Mouse (Mus musculus) cerebellum, adult (tissue): ENCODE data around the gene Mon2.
A peak's percentile ranks its signal among the peaks of the same experiment; 100 is the strongest.

Source experiments
- ATAC-seq: cut with Nextera tagmentation; 2 replicates; pipeline ENCODE4 v1.9.2; 2017; ENCODE audit warnings: mild to moderate bottlenecking, moderate library complexity, mixed read lengths; ENCODE audit not compliant: insufficient number of reproducible peaks, low FRiP score, low TSS enrichment

Mon2 gene

GRCm38 (mm10) chr10:123076245-123077023, at the start of gene Mon2:
Gene Mon2 (minus strand): TSS chr10:123076505.
- peak; percentile 92 for ATAC-seq

- ATAC-seq: no peak
Measured at GRCm38 (mm10) chr10:123120666-123121392, 44.5 kb upstream of the Mon2 start.

- ATAC-seq: no peak
Measured at GRCm38 (mm10) chr10:123116861-123117260, 40.6 kb upstream of the Mon2 start.

GRCm38 (mm10) chr10:123113466-123113865, 37.2 kb upstream of the Mon2 start:
- no peak for ATAC-seq

GRCm38 (mm10) chr10:123112787-123113168, 36.5 kb upstream of the Mon2 start:
- no peak for ATAC-seq

- no peak for ATAC-seq
Measured at GRCm38 (mm10) chr10:123112056-123112786, 35.9 kb upstream of the Mon2 start.

- no peak for ATAC-seq
Measured at GRCm38 (mm10) chr10:123110548-123110947, 34.2 kb upstream of the Mon2 start.

GRCm38 (mm10) chr10:123108527-123108926, 32.2 kb upstream of the Mon2 start:
- ATAC-seq: no peak

GRCm38 (mm10) chr10:123108121-123108520, 31.8 kb upstream of the Mon2 start:
- no peak for ATAC-seq

GRCm38 (mm10) chr10:123101303-123101702, 25.0 kb upstream of the Mon2 start:
- ATAC-seq: no peak

GRCm38 (mm10) chr10:123100584-123100983, 24.3 kb upstream of the Mon2 start:
- ATAC-seq: no peak

GRCm38 (mm10) chr10:123094504-123094903, 18.2 kb upstream of the Mon2 start:
- ATAC-seq: no peak

GRCm38 (mm10) chr10:123092577-123092976, 16.3 kb upstream of the Mon2 start:
- no peak for ATAC-seq

- ATAC-seq: peak; percentile 70
Measured at GRCm38 (mm10) chr10:123091737-123092136, 15.4 kb upstream of the Mon2 start.

GRCm38 (mm10) chr10:123089425-123089930, 13.2 kb upstream of the Mon2 start:
- no peak for ATAC-seq

GRCm38 (mm10) chr10:123086847-123087246, 10.5 kb upstream of the Mon2 start:
- no peak for ATAC-seq

GRCm38 (mm10) chr10:123084900-123085641, 8.8 kb upstream of the Mon2 start:
- no peak for ATAC-seq

GRCm38 (mm10) chr10:123084307-123084706, 8.0 kb upstream of the Mon2 start:
- no peak for ATAC-seq

- ATAC-seq: peak; percentile 42
Measured at GRCm38 (mm10) chr10:123075751-123076242, 508 bp downstream of the Mon2 start.

GRCm38 (mm10) chr10:123071997-123072396, 4.3 kb downstream of the Mon2 start:
- ATAC-seq: no peak
